8 mouse cellular contexts compared by ENCODE assay signal in the genomic region with DNA sequence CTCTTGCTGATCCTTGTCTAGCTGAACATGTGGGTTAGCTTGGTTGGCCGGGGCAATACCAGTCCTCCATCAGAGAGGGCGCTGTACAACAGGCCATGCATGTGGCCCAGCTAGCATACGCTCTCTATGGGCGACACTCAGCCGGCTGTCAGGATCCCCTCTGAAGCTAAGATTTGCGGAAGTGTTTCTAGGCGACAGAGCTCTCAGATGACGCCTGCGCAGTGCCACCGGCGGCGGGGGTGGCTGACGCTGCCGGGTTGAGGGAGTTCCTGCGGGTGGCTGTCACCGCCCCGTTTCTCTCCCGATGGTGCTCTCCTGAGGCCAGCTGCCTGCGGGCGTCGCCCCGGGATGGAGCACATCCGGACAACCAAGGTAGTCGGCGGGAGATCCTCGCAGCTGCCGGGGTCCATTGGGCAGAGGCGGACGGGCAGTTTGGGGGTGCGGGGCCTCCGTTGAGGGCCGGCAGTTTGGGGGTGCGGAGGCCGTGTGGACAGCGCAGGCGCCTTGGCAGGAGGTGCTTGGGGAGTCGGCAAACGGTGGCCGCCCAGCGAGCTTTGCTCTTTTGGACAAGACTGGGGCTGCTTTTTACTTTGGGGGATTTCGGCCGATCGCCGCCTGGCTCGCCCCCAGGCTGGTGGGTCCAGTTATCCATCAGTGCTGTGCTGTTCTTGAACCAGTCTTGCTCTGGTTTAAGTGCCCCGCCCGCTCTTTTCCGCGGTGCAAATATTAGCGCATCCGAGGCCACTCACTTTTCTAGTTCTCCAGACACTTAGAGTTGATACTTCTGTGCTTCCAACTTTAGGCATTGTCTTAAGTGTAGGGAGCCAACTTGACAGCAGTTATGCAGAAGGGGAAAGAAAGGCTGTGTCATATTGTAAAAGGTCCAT. TPM values are rescaled to one million over a fixed set of nuclear protein-coding genes. Genes with fewer than 3 reads are reported as not detected.
A peak's percentile ranks its signal among the peaks of the same experiment; 100 is the strongest.
DNase-seq lines count a peak whose midpoint lies in the region; ATAC-seq and TF ChIP-seq lines count a peak whose summit lies in the region.

A gene (plus strand): TSS at position 239 of the 887 bp plus-strand sequence.

- under 1% methylated on average over 51 of the region's 51 CpGs for WGBS in heart, embryonic 11.5 days (ENCODE audit: insufficient replicate concordance)
- WGBS in kidney, embryonic 16.5 days: under 1% methylated on average over 51 of the region's 51 CpGs
- 2% methylated on average over 51 of the region's 51 CpGs for WGBS in liver, adult 2 months

- peak within 1 kb of the TSS; percentile 88 for H3K9ac ChIP-seq in heart, embryonic 11.5 days (ENCODE audit: low read depth, low read length)
- H3K9ac ChIP-seq in kidney, embryonic 16.5 days (replicated peaks; ENCODE audit: low read length): peak within 1 kb of the TSS; percentile 76
- H3K9ac ChIP-seq in liver, adult 2 months (ENCODE audit: low read depth, low read length): peak within 1 kb of the TSS; percentile 89

- peaks cover 20% of the 10 kb centered on the region for H3K79me3 ChIP-seq in C2C12 (ENCODE audit: low read depth)

- peak; percentile 99 for ATAC-seq in heart, embryonic 11.5 days (replicated peaks; ENCODE audit: insufficient number of reproducible peaks, low FRiP score, low TSS enrichment)
- ATAC-seq in kidney, embryonic 16.5 days (ENCODE audit: low FRiP score, low TSS enrichment): peak; percentile 100

- TF ChIP-seq POLR2A in brain, embryonic 14.5 days (IDR thresholded peaks at IDR 0.05; ENCODE audit: borderline replicate concordance, extremely low read depth, insufficient read depth, insufficient read length, poor library complexity, severe bottlenecking): no peak
- TF ChIP-seq POLR2A in liver, adult 2 months (IDR thresholded peaks at IDR 0.05; ENCODE audit: extremely low read depth, insufficient read depth, low read length): 0 out of 2 replicates have a peak, but pooled peaks have one; percentile 46
- peak; percentile 81 for TF ChIP-seq POLR2A in myocyte (IDR thresholded peaks at IDR 0.05; ENCODE audit: insufficient read length, low read depth)

- peak within 1 kb of the TSS; percentile 77 for H3ac ChIP-seq in C2C12 (ENCODE audit: control insufficient read depth, insufficient read length, low read depth)
- peak within 1 kb of the TSS; percentile 16 for H3ac ChIP-seq in myocyte (ENCODE audit: control insufficient read depth, insufficient read length)

- H3K4me1 ChIP-seq in erythroblast, embryonic 14.5 days (ENCODE audit: control insufficient read depth): peaks cover 41% of the 10 kb centered on the region
- 0 out of 2 replicates have a peak, but pooled peaks cover 6% of the 10 kb centered on the region for H3K4me1 ChIP-seq in heart, embryonic 11.5 days (ENCODE audit: control insufficient read depth, insufficient read depth, low read length)
- H3K4me1 ChIP-seq in kidney, embryonic 16.5 days (ENCODE audit: insufficient read depth, low read length): 0 out of 2 replicates have a peak, but pooled peaks cover 2% of the 10 kb centered on the region
- no peaks in the 10 kb centered on the region for H3K4me1 ChIP-seq in liver, adult 2 months (ENCODE audit: control insufficient read depth, insufficient read depth, low read length)

- peak within 1 kb of the TSS; percentile 64 for H3K4me3 ChIP-seq in C2C12 (ENCODE audit: insufficient read depth, poor library complexity, severe bottlenecking)
- peak within 1 kb of the TSS; percentile 95 for H3K4me3 ChIP-seq in erythroblast, embryonic 14.5 days (replicated peaks)
- H3K4me3 ChIP-seq in heart, embryonic 11.5 days (ENCODE audit: low read depth, low read length): peak within 1 kb of the TSS; percentile 85
- H3K4me3 ChIP-seq in kidney, embryonic 16.5 days (ENCODE audit: low read length): peak within 1 kb of the TSS; percentile 84
- peak within 1 kb of the TSS; percentile 91 for H3K4me3 ChIP-seq in liver, adult 2 months (ENCODE audit: insufficient read depth, low read depth, low read length)
- H3K4me3 ChIP-seq in myocyte: peak within 1 kb of the TSS; percentile 35

- peak within 1 kb of the TSS; percentile 72 for H3K27ac ChIP-seq in heart, embryonic 11.5 days (ENCODE audit: low read depth, low read length)
- peak within 1 kb of the TSS; percentile 44; the same call in 1 of the 2 replicates for H3K27ac ChIP-seq in kidney, embryonic 16.5 days (ENCODE audit: low read length)
- H3K27ac ChIP-seq in liver, adult 2 months (replicated peaks; ENCODE audit: insufficient read depth, low read depth, low read length): peak within 1 kb of the TSS; percentile 66

- TF ChIP-seq CTCF in C2C12 (IDR thresholded peaks at IDR 0.05; ENCODE audit: control insufficient read depth, insufficient read depth, insufficient read length): peak; percentile 90
- peak; percentile 95 for TF ChIP-seq CTCF in brain, embryonic 14.5 days (IDR thresholded peaks at IDR 0.05; ENCODE audit: borderline replicate concordance, extremely low read depth, insufficient read depth, insufficient read length)
- peak; percentile 95 for TF ChIP-seq CTCF in liver, adult 2 months (IDR thresholded peaks at IDR 0.05; ENCODE audit: low read depth, low read length)

- no peaks in the 10 kb centered on the region for H3K27me3 ChIP-seq in C2C12 (ENCODE audit: control insufficient read depth, insufficient read depth, insufficient read length)
- no peaks in the 10 kb centered on the region for H3K27me3 ChIP-seq in erythroblast, embryonic 14.5 days (ENCODE audit: control insufficient read depth)
- no peaks in the 10 kb centered on the region for H3K27me3 ChIP-seq in heart, embryonic 11.5 days (ENCODE audit: control insufficient read depth, insufficient read depth, low read length)
- H3K27me3 ChIP-seq in kidney, embryonic 16.5 days (ENCODE audit: insufficient read depth, low read length): no peaks in the 10 kb centered on the region
- H3K27me3 ChIP-seq in liver, adult 2 months (ENCODE audit: control insufficient read depth, insufficient read depth, low read length): no peaks in the 10 kb centered on the region
- H3K27me3 ChIP-seq in myocyte (ENCODE audit: control insufficient read depth, insufficient read depth, insufficient read length): no peaks in the 10 kb centered on the region
- no peaks in the 10 kb centered on the region for H3K27me3 ChIP-seq in splenic B cell, adult 2 months (ENCODE audit: control insufficient read depth, insufficient read depth, low read length, poor library complexity, severe bottlenecking)

- H3K36me3 ChIP-seq in C2C12 (ENCODE audit: control insufficient read depth, insufficient read depth): no peaks in the 10 kb centered on the region
- H3K36me3 ChIP-seq in erythroblast, embryonic 14.5 days (ENCODE audit: control insufficient read depth): peaks cover 7% of the 10 kb centered on the region
- no peaks in the 10 kb centered on the region for H3K36me3 ChIP-seq in heart, embryonic 11.5 days (ENCODE audit: control insufficient read depth, insufficient read depth, low read length)
- H3K36me3 ChIP-seq in kidney, embryonic 16.5 days (ENCODE audit: insufficient read depth, low read length): no peaks in the 10 kb centered on the region
- no peaks in the 10 kb centered on the region for H3K36me3 ChIP-seq in liver, adult 2 months (ENCODE audit: control insufficient read depth, insufficient read depth, low read length)
- H3K36me3 ChIP-seq in myocyte (ENCODE audit: control insufficient read depth, insufficient read depth): no peaks in the 10 kb centered on the region
- H3K36me3 ChIP-seq in splenic B cell, adult 2 months (ENCODE audit: control insufficient read depth, insufficient read depth, low read length, poor library complexity, severe bottlenecking): no peaks in the 10 kb centered on the region

- no peaks in the 10 kb centered on the region for H3K9me3 ChIP-seq in erythroblast, embryonic 14.5 days (ENCODE audit: control insufficient read depth, low read length)
- H3K9me3 ChIP-seq in heart, embryonic 11.5 days (replicated peaks; ENCODE audit: control insufficient read depth, low read length): no peaks in the 10 kb centered on the region
- H3K9me3 ChIP-seq in kidney, embryonic 16.5 days (ENCODE audit: low read length): no peaks in the 10 kb centered on the region

- H3K4me2 ChIP-seq in heart, embryonic 11.5 days: peak within 1 kb of the TSS; percentile 61
- peak within 1 kb of the TSS; percentile 58 for H3K4me2 ChIP-seq in kidney, embryonic 16.5 days (replicated peaks; ENCODE audit: low read depth, low read length)
- peak within 1 kb of the TSS; percentile 96 for H3K4me2 ChIP-seq in myocyte (ENCODE audit: low read depth)

- H3K79me2 ChIP-seq in C2C12 (ENCODE audit: control insufficient read depth, insufficient read depth) (peaks cover 43% of the 10 kb centered on the region), myocyte (ENCODE audit: control insufficient read depth, insufficient read depth) (peaks cover 34% of the 10 kb centered on the region)
- H3K79me2 ChIP-seq in liver, adult 2 months (ENCODE audit: control insufficient read depth, insufficient read depth, low read length): peaks cover 11% of the 10 kb centered on the region

- peak; percentile 100 for DNase-seq in brain, embryonic 14.5 days (ENCODE audit: low read depth)
- DNase-seq in liver, adult 2 months (ENCODE audit: extremely low read depth, low read depth, low spot score): peak; percentile 97
- DNase-seq in splenic B cell, adult 2 months (ENCODE audit: low read depth, low spot score): peak; percentile 100

TF ChIP-seq in C2C12, 6 proteins besides CTCF, POLR2A, EP300 and RAD21 (continues in another document):
- no peak for TF ChIP-seq MYOG (IDR thresholded peaks at IDR 0.05; ENCODE audit: control insufficient read depth, extremely low read depth, insufficient read length)
- no peak for TF ChIP-seq CEBPB (IDR thresholded peaks at IDR 0.05; ENCODE audit: low read depth)
- TF ChIP-seq USF1 (IDR thresholded peaks at IDR 0.05; ENCODE audit: low read depth): no peak
- TF ChIP-seq FOSL1 (IDR thresholded peaks at IDR 0.05; ENCODE audit: insufficient read depth, low read length, poor library complexity, severe bottlenecking): no peak
- TF ChIP-seq MAX (IDR thresholded peaks at IDR 0.05): peak; percentile 91

TF ChIP-seq in myocyte, 11 proteins besides CTCF, POLR2A, EP300 and RAD21 (continues in another document):
- no peak for TF ChIP-seq MAX (IDR thresholded peaks at IDR 0.05; ENCODE audit: low read depth)
- peak in 2 of 3 experiments; percentile 28 to 71 for TF ChIP-seq MYOD1 (IDR thresholded peaks at IDR 0.05; ENCODE audit: control insufficient read depth in 1 of 3, insufficient read length in 2 of 3, low read depth in 2 of 3)
- peak; percentile 16 for TF ChIP-seq USF1 (IDR thresholded peaks at IDR 0.05; ENCODE audit: low read depth)
- TF ChIP-seq MYOG (IDR thresholded peaks at IDR 0.05; ENCODE audit: control insufficient read depth in 1 of 3, insufficient read depth in 1 of 3, insufficient read length in 2 of 3, low read depth in 2 of 3): peak in 2 of 3 experiments; percentile 10 to 64

RNA-seq across cellular contexts. Expression of the gene that starts here (rescaled TPM):
- 10.0 TPM for polyA plus RNA-seq in C2C12 (2012; fragmentation: generic; extraction: Trizol)
- polyA plus RNA-seq in brain, embryonic 14.5 days (2012; rRNA removed): 43.8 and 44.8 TPM in 2 replicates
- 0.15 and 0.20 TPM in 2 replicates for polyA plus RNA-seq in erythroblast, embryonic 14.5 days (2012)
- polyA plus RNA-seq in heart, embryonic 11.5 days (2014; fragmentation: Nextera tagmentation; extraction: Ambion mirVana): 27.7 and 33.7 TPM in 2 replicates
- polyA plus RNA-seq in kidney, embryonic 16.5 days (2015; fragmentation: Nextera tagmentation; extraction: Ambion mirVana): 34.3 and 35.9 TPM in 2 replicates
- 19.1 and 22.7 TPM in 2 replicates for total RNA-seq in liver, adult 2 months (2014; rRNA removed)
- 5.9 and 6.4 TPM in 2 replicates for polyA plus RNA-seq in liver, adult 2 months (2012; rRNA removed)
- 16.8 TPM for polyA plus RNA-seq in myocyte (2012; fragmentation: generic; extraction: Trizol)

Comparison
In these comparisons a context has a peak if more than half of its experiments do, and no peak if none do; other contexts are left out.
1. Peak in every context shown above with its lines: DNase-seq, ATAC-seq, H3K4me3 ChIP-seq and H3K27ac ChIP-seq.
2. H3K4me3 ChIP-seq: peak in every context shown above with its lines; median percentile 95 in erythroblast, embryonic 14.5 days; 91 in liver, adult 2 months; 85 in heart, embryonic 11.5 days; 84 in kidney, embryonic 16.5 days; 64 in C2C12; 35 in myocyte.